Mouse (Mus musculus) kidney, adult 2 months (tissue): ENCODE results near the gene Gabra5.

ENCODE experiments used
- CTCF ChIP-seq: fragments of 200-500 bp; conservative IDR thresholded peaks from 2 replicates; pipeline ENCODE4 v1.5.1; 2011; ENCODE audit warnings: low read depth, mild to moderate bottlenecking, control low read depth, low read length, moderate library complexity, mixed read lengths; ENCODE audit not compliant: insufficient read depth, insufficient read length
- POLR2A ChIP-seq: fragments of 200-500 bp; IDR thresholded peaks from one replicate; pipeline ENCODE4 v1.6.1; 2011; ENCODE audit warnings: low read depth, low read length, control low read depth

DNA sequence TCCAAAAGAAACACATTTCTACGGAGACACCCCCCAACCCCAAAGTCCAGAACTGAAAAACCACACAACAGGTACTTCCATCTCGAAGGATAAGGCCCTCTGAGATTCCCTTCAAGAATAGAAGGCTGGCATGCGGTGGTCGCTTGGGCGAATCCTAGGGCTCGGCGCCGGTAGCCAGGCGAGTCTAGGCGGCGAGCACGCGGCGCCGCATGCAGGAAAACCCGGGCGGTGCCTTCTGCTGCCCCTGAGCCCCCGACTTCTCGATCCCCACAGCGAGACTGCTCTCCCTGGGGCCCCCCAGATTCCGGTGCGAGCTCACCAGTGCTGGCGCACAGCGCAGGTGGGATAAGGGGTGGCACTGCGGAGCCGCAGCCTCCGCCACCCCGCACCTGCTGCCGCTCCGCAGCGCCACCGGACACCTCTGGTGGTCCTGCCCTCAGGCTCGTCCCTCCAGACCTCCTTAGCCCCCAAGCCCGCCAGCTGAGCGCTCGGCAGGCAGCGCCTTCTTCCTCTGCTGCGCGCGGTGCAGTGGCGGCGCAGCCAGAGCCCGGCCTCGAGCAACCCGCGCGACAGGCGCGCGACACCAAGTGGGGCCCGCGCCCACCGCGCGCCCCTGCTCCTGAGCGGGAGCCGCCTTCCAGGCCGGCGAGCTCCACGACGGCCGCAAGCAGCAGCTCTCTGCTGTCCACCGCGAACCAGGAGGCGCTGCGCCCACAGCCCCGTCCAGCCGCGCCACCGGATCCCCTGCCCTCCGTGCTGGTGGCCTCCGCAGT is 813 bp downstream of the Gabra5 start:
- TF ChIP-seq CTCF (no peak), POLR2A (no peak)
